Mouse (Mus musculus) heart, adult 2 months (tissue): Measurements from ENCODE around the gene Pik3cd. TPM values are rescaled to one million over a fixed set of nuclear protein-coding genes. Genes with fewer than 3 reads are reported as not detected.

Source experiments
- DNase-seq, 2 experiments: peaks; one replicate each; pipeline ENCODE4 v3.0.0; 2021
- H3K27ac ChIP-seq: fragments of 200-600 bp; 2 replicates; pipeline ENCODE4 v1.8.1; 2022
- H3K27me3 ChIP-seq: fragments of 200-500 bp; 2 replicates; pipeline ENCODE4 v1.6.1; 2012; ENCODE audit warnings: mild to moderate bottlenecking, low read length, inconsistent platforms, mixed read lengths; ENCODE audit not compliant: control insufficient read depth, insufficient read depth
- H3K36me3 ChIP-seq: fragments of 200-500 bp; 2 replicates; pipeline ENCODE4 v1.6.1; 2012; ENCODE audit warnings: low read length, inconsistent platforms; ENCODE audit not compliant: control insufficient read depth, insufficient read depth
- H3K4me1 ChIP-seq: fragments of 200-500 bp; 2 replicates; pipeline ENCODE4 v1.6.1; 2011; ENCODE audit warnings: low read length; ENCODE audit not compliant: control insufficient read depth, insufficient read depth
- H3K4me3 ChIP-seq: fragments of 200-600 bp; 2 replicates; pipeline ENCODE4 v1.8.1; 2022
- H3K79me2 ChIP-seq: fragments of 200-500 bp; replicated peaks from 2 replicates; pipeline ENCODE4 v1.6.1; 2012; ENCODE audit warnings: mild to moderate bottlenecking, inconsistent platforms, low read length, moderate library complexity, mixed read lengths; ENCODE audit not compliant: control insufficient read depth, insufficient read depth
- H3K9ac ChIP-seq: fragments of 200-500 bp; 2 replicates; pipeline ENCODE4 v1.6.1; 2012; ENCODE audit warnings: low read depth, mild to moderate bottlenecking, control low read depth, inconsistent platforms, low read length, mixed read lengths
- CTCF ChIP-seq: fragments of 200-600 bp; IDR thresholded peaks from 2 replicates; pipeline ENCODE4 v1.8.1; 2022; ENCODE audit warnings: antibody characterized with exemption, mild to moderate bottlenecking, moderate library complexity
- EP300 ChIP-seq: fragments of 200-500 bp; IDR thresholded peaks from 2 replicates; pipeline ENCODE4 v1.6.1; 2011; ENCODE audit warnings: low read depth, low read length, control low read depth; ENCODE audit not compliant: insufficient read depth
- POLR2A ChIP-seq: fragments of 200-500 bp; IDR thresholded peaks from 2 replicates; pipeline ENCODE4 v1.6.1; 2011; ENCODE audit warnings: mild to moderate bottlenecking, low read depth, low read length, control low read depth; ENCODE audit not compliant: insufficient read depth
- WGBS: fragments of 180-500 bp; shearing (Covaris S2); methylation state at CpG from one replicate; pipeline ENCODE4 v1.1.7; 2018; 5-methylcytosine and 5-hydroxymethylcytosine counted together
- intact Hi-C: fragments of 180-260 bp; cut with DNase I; formaldehyde crosslinking; loops from one replicate; pipeline ENCODE4 v1.15.1; 2025
- polyA plus RNA-seq: library from polyadenylated mRNA; depleted of rRNA; stranded (reverse); fragments of >200 nt; gene quantifications from 2 replicates; pipeline ENCODE4 v1.2.3, GENCODE M21; 2012
- total RNA-seq, 2 experiments: library from RNA; stranded (reverse); gene quantifications; 2 replicates each; pipeline ENCODE4 v1.2.3; 2021

Gene Pik3cd
- total and polyA plus RNA-seq, 3 experiments = 3.4 to 4.7 (median 4.2) TPM

DNA sequence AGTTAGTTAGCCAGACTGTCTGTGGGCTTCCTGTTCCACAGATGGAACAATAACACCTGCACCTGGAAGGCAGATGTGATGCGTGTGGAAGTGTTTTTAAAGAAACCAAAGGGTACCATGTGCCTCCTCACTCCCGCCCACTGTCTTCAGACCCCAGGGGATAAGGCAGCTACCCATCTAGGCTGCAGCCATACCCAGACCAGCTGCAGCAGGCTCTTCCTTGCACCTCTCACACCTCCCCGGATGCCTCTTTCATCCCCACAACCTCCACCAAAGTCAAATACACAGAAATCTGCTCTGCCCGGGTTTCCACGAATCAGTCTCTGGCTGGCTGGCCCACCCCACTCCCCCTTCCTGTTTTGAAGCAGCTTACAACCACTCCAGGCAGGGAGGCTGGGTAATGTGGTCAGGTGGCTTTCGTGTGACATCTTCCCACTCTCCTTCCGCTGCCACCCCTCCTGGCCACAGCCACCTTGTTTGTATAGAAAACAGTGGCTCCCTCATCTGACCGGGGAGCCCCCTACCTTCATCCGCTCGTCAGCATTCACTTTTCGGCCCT is 44.4 kb downstream of the Pik3cd start:
- H3K27me3 ChIP-seq = no peaks in the 10 kb centered on the region
- no peaks in the 10 kb centered on the region for H3K4me1 ChIP-seq
- intact Hi-C loops = no loop called here
- no peak overlapping the region for H3K4me3 ChIP-seq
- no peaks in the 10 kb centered on the region for H3K79me2 ChIP-seq
- TF ChIP-seq EP300 (no peak), POLR2A (no peak), CTCF (no peak)
- no peak overlapping the region for H3K27ac ChIP-seq
- H3K36me3 ChIP-seq = no peaks in the 10 kb centered on the region
- WGBS = 74% methylated on average over 11 of the region's 11 CpGs
- H3K9ac ChIP-seq = no peak overlapping the region
- peak in 1 of 2 experiments; percentile 49 for DNase-seq

DNA sequence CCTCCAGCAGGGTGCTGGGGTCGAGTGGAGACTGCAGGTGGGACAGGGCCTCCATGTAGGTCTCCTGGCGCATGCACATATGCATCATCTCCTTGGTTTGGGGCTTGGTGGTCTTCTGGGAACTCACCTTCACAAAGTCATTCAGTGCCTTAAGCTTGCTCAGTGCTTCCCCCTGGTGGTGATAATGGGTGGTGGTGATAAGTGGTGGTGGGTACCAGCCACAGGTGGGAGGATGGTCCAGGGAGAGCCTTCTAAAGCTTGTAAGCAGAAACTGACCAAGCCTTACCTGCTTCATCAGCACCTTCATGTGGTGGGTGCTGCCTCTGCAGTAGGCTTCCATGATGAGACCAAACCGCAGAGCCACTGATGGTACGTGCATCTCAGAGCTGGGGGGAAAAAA is 48.1 kb downstream of the Pik3cd start:
- TF ChIP-seq CTCF (peak; percentile 81), POLR2A (no peak)
- H3K4me1 ChIP-seq = peaks cover 1% of the 10 kb centered on the region
- no peaks in the 10 kb centered on the region for H3K36me3 ChIP-seq
- H3K27ac ChIP-seq = no peak overlapping the region
- 91% methylated on average over 4 of the region's 4 CpGs for WGBS
- H3K27me3 ChIP-seq = no peaks in the 10 kb centered on the region
- H3K4me3 ChIP-seq = no peak overlapping the region
- DNase-seq = peak; percentile 34 to 59
- no peak overlapping the region for H3K9ac ChIP-seq
- no peaks in the 10 kb centered on the region for H3K79me2 ChIP-seq
- intact Hi-C loops = no loop called here

DNA sequence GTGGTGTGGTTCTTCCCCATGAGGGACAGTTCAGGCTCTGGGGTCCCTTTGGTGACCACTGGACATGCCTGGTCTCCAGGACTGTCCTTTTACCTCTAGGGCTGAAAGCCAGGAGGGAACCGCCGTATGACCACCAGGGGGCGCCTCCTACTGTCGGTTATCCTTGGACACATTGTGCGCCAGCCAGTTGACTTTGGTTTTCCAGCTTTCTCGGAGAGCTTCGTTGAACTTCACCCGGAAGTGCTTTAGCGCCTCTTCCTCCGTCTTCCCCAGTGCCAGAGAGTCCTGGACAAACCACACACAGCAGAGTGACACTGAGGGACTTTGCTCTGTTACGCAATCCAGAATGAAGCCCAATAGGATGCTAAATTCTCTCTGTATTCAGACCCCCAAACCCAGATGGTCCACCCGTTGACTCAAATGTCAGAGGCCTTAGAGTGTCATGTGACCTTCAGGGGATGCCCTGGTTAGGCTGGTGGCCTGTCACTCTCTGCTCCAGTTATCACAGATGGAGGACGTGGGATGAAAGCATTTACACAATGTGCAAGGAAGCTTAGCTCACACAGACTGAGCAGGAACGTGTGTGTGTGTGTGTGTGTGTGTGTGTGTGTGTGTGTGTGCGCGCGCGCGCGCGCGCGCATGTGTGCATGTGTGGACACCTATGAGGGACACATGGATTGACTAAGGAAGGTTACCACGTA is 51.7 kb downstream of the Pik3cd start:
- Histone ChIP-seq H3K36me3 (no peaks in the 10 kb centered on the region), H3K27ac (no peak overlapping the region), H3K9ac (no peak overlapping the region), H3K27me3 (no peaks in the 10 kb centered on the region), H3K4me1 (peaks cover 1% of the 10 kb centered on the region), H3K4me3 (no peak overlapping the region), H3K79me2 (no peaks in the 10 kb centered on the region)
- WGBS = 58% methylated on average over 24 of the region's 24 CpGs
- intact Hi-C loops = loop anchor here (1.0 kb wide), 1 partner anchor 60 kb away; no protein-coding TSS in a partner anchor
- peak; percentile 70 to 83 for DNase-seq
- TF ChIP-seq CTCF (peak; percentile 96), POLR2A (no peak), EP300 (no peak)

DNA sequence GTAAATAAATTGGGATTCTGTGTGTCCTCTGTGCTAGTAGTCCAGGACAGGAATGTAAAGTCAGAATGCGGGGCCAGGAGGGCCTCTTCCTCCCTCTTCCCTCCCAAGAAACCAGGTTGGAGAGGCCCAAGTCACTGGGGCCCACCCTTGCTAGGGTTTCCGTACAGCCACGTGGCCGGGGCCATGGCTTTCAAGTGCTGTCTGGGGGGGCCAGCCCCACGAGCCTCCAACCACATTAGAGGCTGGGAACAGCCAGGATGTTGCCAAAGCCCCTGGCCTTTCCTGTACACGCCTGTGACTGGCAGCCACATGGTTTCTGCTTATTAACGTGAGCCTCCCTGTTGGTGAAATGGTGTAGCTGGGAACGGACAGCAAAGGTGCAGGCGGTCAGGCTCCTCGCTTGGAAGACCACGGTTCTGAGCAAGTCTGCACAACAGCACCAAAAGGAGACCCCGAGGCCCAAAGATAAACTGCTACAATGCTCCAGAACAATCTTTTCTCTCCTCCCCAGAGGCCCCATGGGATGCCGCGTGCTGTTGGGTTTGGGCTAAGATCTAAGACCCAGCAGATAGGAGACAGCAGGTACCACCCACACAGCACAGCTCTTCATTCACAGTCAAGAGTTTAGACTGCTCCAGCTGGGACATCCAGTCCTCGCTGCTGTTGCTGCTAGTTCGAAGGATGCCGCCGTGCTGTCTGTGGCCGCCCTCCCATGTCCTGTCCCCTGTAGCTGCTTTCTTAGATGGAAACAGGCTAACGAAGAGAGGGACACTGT is 54.2 kb downstream of the Pik3cd start:
- TF ChIP-seq EP300 (no peak), POLR2A (no peak), CTCF (no peak)
- WGBS = 73% methylated on average over 20 of the region's 20 CpGs
- no peaks in the 10 kb centered on the region for H3K36me3 ChIP-seq

DNA sequence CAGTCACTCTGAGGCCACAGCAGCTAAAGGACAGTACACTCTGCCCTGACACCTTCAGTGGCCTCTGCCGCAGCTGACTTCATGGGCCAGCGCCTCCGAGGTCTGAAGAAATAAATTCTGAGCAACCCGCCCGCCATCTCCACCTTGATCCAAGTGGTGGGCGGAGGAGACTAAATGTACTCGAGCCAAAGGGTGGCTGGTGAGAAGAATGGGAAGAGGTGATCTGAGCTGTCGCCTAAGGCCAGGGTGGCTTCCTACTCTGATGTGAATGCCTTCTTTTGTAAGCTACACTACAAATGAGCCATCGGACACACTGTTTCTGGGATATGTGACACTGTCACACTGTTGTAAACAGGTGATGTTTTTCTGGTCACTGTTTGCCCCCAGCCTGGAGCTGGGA is 56.6 kb downstream of the Pik3cd start:
- Histone ChIP-seq H3K79me2 (no peaks in the 10 kb centered on the region), H3K27ac (no peak overlapping the region), H3K27me3 (no peaks in the 10 kb centered on the region), H3K36me3 (no peaks in the 10 kb centered on the region), H3K4me3 (no peak overlapping the region), H3K9ac (no peak overlapping the region), H3K4me1 (peaks cover 1% of the 10 kb centered on the region)
- intact Hi-C loops = no loop called here
- no peak for DNase-seq
- WGBS = 94% methylated on average over 9 of the region's 9 CpGs
- TF ChIP-seq CTCF (no peak), EP300 (no peak), POLR2A (no peak)

More for the DNA sequence above, 54.2 kb downstream of the Pik3cd start:
- intact Hi-C loops = no loop called here
- no peak overlapping the region for H3K27ac ChIP-seq
- no peak overlapping the region for H3K9ac ChIP-seq
- DNase-seq = no peak
- no peaks in the 10 kb centered on the region for H3K79me2 ChIP-seq
- H3K4me3 ChIP-seq = no peak overlapping the region
- H3K27me3 ChIP-seq = no peaks in the 10 kb centered on the region
- peaks cover 1% of the 10 kb centered on the region for H3K4me1 ChIP-seq

DNA sequence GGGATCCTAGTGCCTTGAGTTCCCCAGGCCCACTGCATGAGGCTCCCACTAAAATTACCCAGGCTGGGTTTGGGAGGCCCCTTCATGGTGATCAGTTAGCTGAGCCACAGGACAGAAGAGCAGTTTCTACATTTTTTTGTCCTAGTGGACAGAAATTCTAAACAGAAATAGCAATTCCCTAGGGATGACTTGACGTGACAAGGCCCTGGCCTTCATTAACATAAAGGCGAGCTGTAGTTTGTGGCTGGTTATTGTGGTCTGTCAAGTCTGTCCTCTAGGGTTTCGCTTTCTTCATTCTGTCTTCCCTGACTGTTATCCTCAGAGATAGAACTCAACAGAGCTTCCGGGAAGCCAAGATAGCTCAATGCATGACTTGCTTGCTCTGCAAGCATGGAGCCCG is 60.4 kb downstream of the Pik3cd start:
- H3K9ac ChIP-seq = no peak overlapping the region
- no peak for DNase-seq
- no peaks in the 10 kb centered on the region for H3K36me3 ChIP-seq
- no peaks in the 10 kb centered on the region for H3K27me3 ChIP-seq
- TF ChIP-seq CTCF = no peak
- no peak for TF ChIP-seq EP300
- TF ChIP-seq POLR2A = no peak
- intact Hi-C loops = no loop called here
- no peaks in the 10 kb centered on the region for H3K4me1 ChIP-seq
- no peaks in the 10 kb centered on the region for H3K79me2 ChIP-seq
- H3K27ac ChIP-seq = no peak overlapping the region
- 82% methylated on average over 5 of the region's 5 CpGs for WGBS
- no peak overlapping the region for H3K4me3 ChIP-seq
